Mouse (Mus musculus) hindlimb bud, embryonic 11.5 days (tissue): Measurements from ENCODE around the gene Wwp2.

ENCODE experiments used
- DNase-seq: peaks from one replicate; pipeline ENCODE4 v3.0.0-alpha.2; 2012; ENCODE audit warnings: low read depth, low spot score; ENCODE audit errors: extremely low spot score

Wwp2 gene

DNA sequence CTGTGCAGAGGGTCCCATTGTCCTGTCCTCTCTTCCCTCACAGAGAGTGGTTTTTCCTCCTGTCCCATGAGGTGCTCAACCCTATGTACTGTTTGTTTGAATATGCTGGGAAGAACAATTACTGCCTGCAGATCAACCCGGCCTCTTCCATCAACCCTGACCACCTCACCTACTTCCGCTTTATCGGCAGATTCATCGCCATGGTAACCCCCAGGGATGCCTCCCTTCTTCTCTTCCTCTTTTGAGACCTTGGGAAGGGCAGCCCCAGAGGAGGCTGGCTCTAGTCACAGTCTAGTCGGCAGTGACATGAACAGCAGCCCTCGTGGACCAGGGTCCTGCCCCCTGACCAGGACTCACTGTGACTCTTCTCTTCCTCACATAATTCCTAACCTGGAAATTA, 116.1 kb downstream of the Wwp2 start:
- DNase-seq = no peak

DNA sequence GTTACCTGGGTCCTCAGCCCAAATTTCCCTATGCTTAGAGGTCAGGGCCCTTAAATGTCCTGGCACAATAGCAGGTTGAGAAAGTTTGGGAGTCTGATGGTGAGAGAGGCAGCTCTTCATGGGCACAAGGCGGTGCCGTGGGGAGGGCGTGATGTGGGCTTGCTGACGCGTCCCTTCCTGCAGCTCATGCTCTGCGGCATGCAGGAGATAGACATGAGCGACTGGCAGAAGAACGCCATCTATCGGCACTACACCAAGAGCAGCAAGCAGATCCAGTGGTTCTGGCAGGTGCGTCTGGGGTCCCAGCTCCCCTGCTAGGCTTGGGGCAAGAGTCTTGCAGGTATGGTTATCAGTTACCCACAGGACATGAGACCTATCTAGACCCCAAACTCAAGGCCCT, 119.1 kb downstream of the Wwp2 start:
- no peak for DNase-seq

DNA sequence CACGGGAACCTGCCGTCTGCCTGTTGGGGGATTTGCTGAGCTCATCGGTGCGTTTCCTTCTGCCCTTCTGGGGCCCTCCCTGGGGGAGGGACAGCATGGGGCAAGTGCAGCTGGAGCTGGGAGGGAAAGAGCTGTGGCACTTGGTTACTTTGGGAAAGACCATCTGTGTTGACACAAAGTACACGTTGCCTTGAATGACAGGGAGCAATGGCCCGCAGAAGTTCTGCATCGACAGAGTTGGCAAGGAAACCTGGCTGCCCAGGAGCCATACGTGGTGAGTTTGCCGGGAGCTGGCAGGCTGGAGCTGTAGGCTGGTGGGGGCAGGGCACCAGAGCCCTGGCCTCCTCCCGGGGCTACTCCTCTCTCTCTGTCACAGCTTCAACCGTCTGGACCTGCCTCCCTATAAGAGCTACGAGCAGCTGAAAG, 120.4 kb downstream of the Wwp2 start:
- no peak for DNase-seq

DNA sequence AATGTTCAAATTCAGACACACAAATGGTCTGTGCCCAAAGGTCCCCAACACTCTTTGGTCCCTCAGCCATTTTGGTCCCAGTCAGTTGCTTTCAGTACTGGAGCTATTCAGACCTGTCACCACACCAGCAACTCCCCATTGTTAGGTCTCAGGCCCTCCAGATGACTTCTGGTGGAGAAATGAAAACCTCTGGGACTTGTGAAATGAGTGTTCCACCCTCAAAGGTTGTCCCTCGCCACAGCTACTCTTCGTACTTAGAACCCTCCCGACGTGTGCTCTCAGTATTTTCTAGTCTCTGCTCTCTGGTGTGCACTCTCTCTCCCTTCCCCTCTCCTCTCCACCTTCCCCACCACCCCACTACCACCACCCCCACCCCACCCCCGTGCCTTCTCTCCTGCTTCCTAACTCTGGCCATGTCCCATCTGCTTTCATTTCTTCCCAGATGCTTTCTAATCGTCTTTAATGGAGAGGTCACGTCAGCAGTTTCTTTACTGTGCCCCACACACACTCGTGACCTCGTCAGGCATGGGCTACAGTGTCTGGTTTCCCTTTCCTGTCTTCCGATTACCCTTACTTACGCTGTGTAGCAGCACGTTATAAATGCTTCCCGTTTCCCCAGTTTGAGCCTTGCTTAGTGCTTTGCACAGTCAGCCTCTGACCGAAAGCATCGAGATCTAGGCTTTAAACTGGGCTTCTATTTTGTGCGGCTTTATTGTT, 124.8 kb downstream of the Wwp2 start:
- DNase-seq = no peak

DNA sequence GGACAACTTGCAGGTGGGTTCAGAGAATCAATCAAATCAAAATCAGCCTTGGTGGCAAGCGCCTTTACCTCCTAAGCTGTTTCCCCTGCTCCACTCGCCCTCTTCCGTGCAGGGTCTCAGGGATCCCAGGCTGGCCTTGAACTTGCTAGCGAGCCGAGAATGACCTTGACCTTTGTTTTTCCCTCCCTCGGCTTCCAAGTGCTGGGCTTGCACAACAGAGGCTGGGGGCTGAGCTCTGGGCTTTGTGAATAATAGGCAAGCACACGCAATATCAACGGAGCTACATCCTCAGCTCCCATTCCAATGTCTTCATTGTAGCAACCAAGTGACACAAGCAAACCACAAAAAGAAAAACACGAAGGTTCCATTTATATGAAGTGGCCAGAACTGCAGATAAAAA, 126.0 kb downstream of the Wwp2 start:
- DNase-seq = no peak

DNA sequence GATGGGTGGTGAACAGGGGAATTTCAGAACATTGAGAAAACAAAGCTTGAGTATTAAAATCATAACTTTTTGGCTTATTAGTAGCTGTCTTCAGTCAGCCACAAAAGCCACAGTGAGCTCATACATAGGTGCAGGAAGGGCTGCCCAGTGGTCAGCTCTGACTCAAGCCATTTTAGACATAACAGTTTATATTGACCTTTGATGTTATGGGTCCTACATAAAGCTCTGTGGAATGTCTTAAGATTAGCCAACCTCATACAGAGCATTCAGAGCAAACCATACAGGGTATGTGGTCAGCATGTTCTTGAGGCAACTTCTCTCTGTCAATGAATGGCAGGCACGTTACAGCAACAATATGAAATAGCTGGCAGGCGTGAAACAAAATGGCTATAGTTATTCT, 134.9 kb downstream of the Wwp2 start:
- DNase-seq = no peak

DNA sequence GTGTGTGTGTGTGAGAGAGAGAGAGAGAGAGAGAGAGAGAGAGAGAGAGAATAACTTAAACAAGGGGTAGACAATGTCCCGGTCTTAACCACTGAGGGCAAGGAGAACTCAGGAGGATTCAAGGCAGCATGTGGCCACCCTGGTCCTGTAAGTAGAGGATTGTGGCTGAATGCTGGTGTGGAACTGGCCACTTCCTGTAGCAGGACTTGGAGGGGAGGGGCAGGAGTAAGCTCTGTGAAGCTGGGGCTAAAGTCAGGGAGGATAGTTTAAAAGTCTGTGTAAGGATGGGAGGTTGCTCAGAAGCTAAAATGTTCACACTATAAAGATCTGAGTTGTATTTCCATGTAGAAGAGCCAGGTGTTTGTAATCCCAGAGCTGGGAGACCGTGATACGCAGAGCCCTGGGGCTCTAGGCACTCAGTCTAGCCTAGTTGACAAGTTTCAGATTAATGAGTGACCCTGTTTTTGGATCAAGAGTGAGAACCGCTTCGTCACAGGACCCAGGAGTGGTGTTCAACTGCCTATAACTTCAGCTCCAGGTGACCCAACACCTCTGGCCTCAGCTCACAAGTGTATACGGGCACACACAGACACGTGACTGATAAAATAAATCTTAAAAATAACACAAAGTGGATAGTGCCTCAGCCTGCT, 135.4 kb downstream of the Wwp2 start:
- no peak for DNase-seq

DNA sequence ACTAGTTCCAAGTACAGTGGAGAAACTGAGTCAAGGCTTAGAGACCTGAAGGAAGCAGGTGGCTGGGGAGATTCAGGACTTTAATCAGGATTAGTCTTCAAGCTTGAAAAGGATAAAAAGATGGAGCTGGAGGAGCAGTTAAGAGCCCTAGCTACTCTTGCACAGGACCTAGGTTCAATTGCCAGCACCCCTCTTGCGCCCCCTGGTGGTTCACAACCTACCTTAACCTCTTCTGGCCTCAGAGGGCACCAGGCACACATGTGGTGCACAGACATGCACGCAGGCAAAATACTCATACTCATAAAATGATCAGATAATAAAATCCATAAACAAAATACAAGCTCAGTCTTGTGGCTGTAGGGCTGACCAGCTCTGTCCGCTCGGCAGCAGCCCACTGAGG, 136.3 kb downstream of the Wwp2 start:
- DNase-seq = peak; percentile 33

DNA sequence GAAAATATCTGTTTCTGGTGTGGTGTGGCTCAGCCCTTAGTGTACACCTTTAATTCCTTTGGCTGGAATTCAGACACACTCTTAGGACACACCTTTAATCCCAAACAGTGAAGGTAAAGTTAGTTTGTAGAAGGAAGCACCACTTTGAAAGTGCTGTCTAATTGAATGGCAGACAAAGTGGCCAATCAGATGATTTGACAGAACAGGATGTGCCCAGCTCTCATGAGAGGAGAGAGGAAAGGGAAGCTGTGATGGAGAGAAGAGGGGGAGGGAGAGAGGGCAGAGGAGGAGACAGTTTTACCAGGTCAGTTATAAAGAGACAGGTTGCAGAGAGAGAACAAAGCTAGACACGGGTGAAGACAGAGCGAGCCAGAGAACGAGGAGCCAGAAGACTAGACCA, 138.6 kb downstream of the Wwp2 start:
- DNase-seq = no peak

DNA sequence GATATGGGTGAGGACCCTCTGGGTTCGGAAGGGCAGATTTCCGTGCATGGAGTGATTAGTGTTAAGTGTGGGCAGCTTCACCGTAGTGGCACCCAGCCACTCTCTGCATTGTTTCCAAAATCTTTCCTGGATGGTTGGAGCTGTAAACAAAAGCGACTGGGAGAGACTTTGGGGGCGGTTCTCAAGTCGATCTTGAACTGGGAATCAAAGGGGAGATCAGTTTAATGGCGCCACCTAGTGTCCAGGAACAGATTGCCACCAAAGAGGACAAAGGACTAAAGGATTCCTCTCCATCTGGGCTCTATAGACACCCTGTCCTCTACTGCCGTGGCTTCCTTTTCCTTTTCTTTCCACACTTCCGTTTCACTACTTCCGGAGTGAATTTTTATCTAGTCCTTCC, 140.5 kb downstream of the Wwp2 start:
- DNase-seq = peak; percentile 95

DNA sequence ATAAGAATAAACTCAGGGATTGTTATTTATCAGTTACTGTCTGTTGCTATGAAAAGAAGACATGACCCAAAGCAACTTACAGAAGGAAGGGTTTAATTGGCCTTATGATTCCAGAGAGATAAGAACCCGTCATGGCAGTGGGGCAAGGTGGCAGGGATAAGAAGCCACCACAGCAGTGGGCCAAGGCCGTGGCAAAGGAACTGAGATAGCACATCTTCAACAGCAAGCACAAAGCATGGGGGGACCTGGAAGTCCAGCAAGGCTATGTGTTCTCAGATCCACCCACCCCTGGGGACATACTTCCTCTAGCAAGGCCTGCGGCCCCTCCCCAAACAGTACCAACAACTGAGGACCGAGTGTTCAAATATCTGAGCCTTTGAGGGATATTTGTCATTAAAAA, 141.5 kb downstream of the Wwp2 start:
- no peak for DNase-seq

DNA sequence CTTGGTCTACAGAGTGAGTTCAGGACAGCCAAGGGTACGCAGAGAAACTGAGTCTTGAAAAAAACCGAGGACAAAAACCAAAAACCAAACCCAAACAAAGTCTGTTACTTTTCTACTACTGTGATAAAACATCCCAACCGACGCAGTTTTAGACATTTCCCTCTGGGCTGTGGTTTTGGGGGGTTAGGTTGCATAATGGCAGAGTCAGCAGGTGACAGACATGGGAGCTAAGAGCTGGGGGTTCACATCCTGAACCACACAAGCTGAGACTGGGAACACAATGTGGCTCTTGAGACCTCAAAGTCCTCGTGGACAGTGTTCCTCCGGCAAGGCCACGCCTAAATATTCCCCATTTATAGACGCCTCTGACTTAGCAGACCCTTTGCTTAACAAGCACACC, 142.0 kb downstream of the Wwp2 start:
- no peak for DNase-seq

DNA sequence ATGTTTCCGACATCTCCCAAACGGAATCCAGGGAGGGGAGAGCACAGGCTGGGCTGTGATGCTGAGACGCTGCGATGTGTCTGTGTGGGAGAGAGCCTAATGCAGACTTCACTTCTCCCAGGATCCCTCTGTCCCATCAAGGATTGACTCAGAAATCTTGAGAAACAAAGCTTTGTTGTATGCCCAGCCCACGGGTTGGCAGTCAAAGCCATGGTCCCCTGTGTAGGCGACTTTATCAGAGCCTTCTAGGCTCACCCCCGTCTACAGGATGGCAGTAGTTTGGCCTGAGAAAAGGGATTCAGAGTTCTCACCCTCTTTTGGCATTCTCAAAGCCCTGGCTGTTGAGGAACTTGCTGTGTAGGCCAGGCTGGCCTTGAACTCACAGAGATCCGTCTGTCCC, 142.4 kb downstream of the Wwp2 start:
- no peak for DNase-seq

DNA sequence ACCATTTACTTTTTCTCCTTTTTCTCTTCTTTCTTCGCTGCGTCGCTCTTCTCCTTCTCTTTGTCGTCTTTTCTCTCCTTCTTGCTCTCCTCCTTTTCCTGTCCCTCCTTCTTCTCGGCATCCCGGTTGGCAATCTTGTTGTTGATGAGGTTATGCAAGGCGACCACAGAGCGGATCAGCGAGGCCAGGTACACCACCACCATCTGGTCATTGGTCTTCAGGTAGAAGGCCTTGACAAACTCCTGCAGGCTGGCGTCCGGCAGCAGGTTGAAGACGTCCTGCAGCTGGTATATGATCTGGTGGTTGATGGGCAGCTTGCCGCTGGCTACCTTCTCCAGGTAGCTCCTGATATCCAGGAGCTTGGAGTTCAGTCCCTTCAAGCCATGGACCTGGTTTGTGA, 144.7 kb downstream of the Wwp2 start:
- DNase-seq = no peak

DNA sequence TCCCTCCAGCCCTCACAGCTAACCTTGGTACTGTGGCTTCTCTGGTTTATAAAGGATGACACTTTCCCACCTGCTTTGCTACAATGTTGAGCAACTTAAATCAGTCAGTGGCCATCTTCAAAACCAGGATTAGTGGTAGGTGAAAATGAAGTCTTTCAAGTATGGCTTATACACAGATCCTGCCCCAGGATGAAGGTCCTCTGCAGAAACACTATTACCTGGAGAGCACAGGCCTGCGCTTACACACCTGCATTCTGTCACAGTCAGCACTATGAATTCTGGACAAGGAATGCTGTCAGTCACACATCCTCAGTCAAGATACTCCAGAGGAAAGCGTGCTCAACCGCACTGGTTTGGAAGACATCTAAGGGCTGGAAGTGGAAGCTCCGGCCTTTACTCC, 145.4 kb downstream of the Wwp2 start:
- DNase-seq = no peak

DNA sequence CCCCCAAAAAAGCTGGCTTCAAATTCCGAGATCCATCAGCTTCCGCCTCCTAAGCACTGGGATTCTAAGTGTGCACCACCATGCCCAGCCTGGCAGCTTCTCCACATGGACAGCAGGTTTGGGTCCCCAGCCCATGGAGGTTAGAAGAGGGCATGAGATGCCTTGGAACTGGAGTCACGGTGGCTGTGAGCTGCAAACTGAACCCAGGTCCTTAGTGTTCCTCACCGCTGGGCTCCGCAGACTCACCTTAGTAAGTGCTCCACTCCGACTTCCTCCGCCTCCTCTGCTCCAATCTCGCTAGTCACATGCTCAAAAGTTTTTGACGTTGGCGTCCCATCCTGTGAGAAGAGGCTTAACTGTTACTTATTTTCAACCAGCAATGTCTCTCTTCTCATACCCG, 146.0 kb downstream of the Wwp2 start:
- no peak for DNase-seq

DNA sequence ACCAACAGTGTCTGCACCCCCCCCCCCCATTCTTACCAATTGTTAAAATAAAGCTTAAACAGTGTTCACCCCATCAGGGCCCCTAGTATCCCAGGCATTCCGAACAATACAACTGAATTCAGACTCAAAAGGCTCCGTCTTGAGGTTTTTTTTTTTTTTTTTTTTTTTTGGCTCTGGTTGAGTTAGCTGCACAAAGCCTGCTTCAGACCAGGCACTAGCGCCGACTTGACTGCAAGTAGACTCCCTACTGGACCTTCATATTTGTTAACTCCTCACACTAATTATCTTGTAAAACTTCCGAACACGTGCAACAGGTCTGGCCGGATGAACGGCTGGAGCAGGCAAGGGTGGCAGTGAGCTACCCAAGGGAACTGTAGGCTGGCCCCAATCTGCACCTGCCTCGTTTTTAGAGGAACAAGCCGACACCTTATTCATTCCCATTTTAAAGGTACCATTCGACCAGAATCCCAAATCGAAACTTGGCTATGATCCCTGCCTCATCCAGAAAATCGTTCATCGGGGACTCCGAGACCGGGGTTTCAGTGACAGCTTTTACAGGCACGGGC, 151.3 kb downstream of the Wwp2 start:
- no peak for DNase-seq

DNA sequence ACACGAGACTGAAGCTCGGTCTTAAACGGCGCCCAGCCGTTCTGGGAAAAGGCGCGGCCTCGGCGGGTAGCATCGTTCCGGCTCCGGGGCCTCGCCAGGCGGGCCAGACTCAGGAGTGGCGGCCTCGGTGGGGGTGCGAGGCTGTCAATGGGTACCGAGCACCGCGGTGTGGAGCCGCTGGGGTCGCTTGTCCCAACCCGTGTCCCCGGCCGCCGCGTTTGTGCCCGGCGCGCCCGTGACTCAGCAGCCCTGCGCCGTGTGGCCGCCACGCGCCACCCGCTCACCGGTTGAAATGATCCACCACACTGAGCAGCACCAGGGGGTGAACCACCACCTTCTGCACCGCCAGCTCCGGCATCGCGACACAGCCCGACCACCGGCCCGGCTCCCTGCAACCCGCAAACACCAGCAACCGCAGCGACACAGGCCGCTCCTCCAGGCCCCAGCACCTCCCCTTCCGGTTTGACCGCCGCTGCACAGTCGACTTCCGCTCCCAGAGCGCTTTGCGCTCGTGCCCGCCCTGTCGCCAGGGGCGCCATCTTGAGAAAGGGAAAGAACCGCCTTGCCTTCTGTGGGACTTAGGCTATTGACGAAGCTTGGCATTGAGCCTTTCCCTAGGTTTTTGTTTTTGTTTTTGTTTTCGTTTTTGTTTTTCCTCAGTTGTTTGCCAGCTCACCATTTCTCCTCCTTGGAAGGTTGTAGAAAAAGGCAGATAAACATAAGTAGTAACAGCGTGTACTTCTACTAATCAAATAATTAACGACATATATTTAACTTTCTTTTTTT, 152.0 kb downstream of the Wwp2 start, which contains the start of gene Psmd7:
Gene Psmd7, minus strand, starts transcription at position 470 of the 786 bp plus-strand sequence.
- DNase-seq = peak; percentile 86

DNA sequence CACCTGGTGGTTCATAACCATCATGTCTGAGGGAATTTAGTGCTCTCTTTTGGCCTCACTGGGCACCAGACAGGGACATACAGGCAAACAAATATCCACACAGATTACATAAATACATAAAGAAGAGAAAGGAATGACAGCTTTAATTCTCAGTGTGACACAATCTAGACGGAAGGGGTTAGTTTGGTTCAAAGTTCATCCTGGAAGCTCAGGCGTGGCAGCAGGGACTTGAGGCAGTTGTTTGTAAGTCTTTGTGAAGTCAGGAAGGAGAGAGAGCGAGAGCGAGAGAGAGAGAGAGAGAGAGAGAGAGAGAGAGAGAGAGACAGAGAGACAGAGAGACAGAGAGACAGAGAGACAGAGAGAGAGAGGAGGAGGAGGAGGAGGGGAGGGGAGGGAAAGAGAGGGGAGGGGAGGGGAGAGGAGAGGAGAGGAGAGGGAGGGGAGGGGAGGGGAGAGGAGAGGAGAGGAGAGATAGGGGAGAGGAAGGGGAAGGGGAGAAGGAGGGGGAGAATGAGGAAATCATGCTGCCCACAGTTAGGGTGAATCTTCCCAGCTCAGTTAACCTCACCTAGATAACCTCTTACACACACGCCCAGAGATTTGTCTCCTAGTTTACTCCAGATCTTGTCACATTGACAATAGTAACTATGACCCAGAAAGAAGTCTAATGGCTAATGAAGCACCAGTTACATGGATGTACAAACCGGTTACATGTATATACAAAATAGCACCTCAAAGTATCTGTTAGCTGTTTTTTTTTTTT, 158.0 kb downstream of the Wwp2 start:
- DNase-seq = no peak

DNA sequence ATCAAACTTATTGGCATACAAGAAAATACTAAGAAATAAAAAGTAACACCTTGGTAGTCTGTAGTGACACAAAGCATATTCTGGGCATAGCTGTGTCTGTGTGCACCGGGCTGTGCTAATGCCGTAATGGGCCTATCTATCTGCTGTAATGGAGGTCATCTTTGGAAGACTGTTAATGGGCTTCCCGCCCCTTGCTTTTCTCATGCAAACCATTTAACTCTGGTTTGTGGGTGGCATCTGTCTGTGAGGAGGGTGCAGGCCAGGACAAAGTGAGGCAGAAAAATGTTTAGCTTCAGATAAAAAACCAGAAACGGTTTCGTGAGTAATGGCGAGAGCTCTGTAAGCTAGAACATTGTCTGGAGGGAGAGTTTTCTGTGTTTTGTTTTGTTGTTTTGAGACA, 158.7 kb downstream of the Wwp2 start:
- DNase-seq = no peak

DNA sequence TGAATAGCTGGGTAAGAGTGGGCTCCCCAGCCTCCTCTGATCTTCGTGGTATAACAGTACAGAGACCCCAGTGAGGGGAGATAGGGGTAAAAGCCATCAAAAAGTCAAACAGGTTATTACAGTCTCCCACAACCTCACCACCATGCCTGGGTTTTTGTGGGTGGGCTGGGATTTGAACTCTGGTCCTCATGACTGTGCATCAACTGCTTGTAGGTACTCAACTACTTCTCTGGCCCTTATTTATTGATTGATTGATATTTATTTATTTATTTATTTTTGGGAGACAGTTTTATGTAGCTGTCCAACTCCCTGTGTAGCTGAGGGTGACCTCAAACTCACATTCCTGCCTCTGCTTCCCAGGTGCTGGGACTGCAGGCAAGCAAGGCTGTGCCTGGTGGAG, 161.6 kb downstream of the Wwp2 start:
- DNase-seq = no peak
